Mouse (Mus musculus): ENCODE data around the gene 1110025L11Rik.
"Not testable (repeated sequence)": the region's sequence is repeated elsewhere in the genome, so short reads cannot be mapped to it uniquely, and the experiment has no call there.

The 1110025L11Rik gene

GRCm38 (mm10) chr16:89063902-89064301 is at the start of gene 1110025L11Rik:
Gene 1110025L11Rik (minus strand): TSS chr16:89064002.
- not testable (repeated sequence) for DNase-seq (ENCODE audit: low spot score)

DNA sequence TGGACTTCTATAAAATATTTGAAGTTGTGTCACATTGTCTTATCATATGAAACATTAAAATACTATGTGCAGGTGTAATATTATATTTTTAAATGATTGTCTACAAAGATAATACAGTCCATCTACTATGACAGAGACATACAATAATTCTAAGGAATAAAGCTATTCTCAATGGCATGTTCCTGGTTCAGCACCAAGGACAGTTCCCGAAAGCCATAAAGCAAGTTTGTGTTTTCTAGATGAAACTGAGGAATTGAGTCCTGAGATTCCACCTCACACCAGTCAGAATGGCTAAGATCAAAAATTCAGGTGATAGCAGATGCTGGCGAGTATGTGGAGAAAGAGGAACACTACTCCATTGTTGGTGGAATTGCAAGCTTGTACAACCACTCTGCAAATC is 7.2 kb upstream of the 1110025L11Rik start:
- DNase-seq (ENCODE audit: low spot score), result not testable (repeated sequence)

DNA sequence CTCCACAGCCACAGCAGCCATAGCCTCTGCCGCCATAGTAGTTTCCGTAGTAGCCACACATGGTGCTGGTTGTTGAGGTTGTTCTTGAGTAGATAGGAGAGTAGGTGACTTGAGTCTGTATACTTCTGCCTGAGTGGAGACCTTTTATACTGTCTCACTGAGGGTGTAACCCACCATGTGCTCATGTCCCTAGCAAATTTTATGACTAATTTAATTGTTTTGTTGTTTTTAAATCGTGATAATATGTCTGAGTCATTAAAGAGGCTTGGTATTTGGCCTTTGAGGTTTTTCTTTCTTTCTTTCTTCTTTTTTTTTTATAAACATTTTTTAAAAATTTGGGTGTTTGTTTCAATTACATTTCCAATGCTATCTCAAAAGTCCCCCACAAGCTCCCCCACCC is 16.0 kb downstream of the 1110025L11Rik start, which contains the start of gene Krtap6-5:
Gene Krtap6-5, minus strand, starts transcription at position 101 of the 400 bp plus-strand sequence.
- DNase-seq (ENCODE audit: low spot score), result no peak

GRCm38 (mm10) chr16:89041372-89041771 is 22.4 kb downstream of the 1110025L11Rik start, which contains the start of gene Gm10228:
Gene Gm10228 (minus strand): TSS chr16:89041472.
- DNase-seq (ENCODE audit: low spot score), result not testable (repeated sequence)

- DNase-seq (ENCODE audit: low spot score), result not testable (repeated sequence)
Observed at GRCm38 (mm10) chr16:89031399-89031798, 32.4 kb downstream of the 1110025L11Rik start, which contains the start of gene Krtap6-1. Gene Krtap6-1 (plus strand): TSS chr16:89031699.

DNA sequence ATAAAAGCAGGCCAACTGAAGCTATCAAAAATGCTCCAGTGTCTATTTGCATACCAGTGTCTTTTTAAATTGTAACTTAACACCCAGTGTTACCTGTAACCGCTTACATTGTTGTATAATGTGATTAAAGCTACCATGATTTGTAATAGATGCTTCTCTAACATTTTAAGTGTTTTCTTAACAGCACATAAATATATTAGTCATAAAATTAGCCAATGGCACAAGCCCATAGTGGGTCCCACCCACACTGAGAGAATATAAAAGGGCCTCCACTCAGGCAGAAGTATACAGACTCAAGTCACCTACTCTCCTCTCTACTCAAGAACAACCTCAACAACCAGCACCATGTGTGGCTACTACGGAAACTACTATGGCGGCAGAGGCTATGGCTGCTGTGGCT is 48.8 kb downstream of the 1110025L11Rik start, which contains the start of gene Gm10229:
Gene Gm10229, plus strand, starts transcription at position 301 of the 400 bp plus-strand sequence.
- DNase-seq (ENCODE audit: low spot score), result not testable (repeated sequence)

GRCm38 (mm10) chr16:89013973-89014372 is 49.8 kb downstream of the 1110025L11Rik start:
- DNase-seq (ENCODE audit: low spot score), result no peak

Data from ovary, adult 18-20 months (tissue).